In genomic region chr11:70871766-70872330, GRCm38 (mm10) we compare ENCODE assay signal across 11 mouse cellular contexts. TPM values are rescaled to one million over a fixed set of nuclear protein-coding genes. Genes with fewer than 3 reads are reported as not detected.
DNase-seq lines count a peak whose midpoint lies in the region; ATAC-seq and TF ChIP-seq lines count a peak whose summit lies in the region.
"Had no signal": no experiment of that assay in that cellular context is flagged by ENCODE, and none has a peak within 500 bp of the region (broad histone marks: within the 10 kb centered on the region; RNA-seq: fewer than 3 reads in every experiment).

No protein-coding gene starts in this region.

- H3K4me1 ChIP-seq in liver, adult 2 months (ENCODE audit: control insufficient read depth, insufficient read depth, low read length): peaks cover 32% of the 10 kb centered on the region
- H3K4me1 ChIP-seq in liver, embryonic 11.5 days (replicated peaks; ENCODE audit: control insufficient read depth, insufficient read depth, low read length): peaks cover 7% of the 10 kb centered on the region
- H3K4me1 ChIP-seq: limb, embryonic 10.5 days had no signal

- peaks cover 33% of the 10 kb centered on the region for H3K79me2 ChIP-seq in liver, adult 2 months (ENCODE audit: control insufficient read depth, insufficient read depth, low read length)

- intact Hi-C loops in heart, postnatal 36 days (cut with DNase I): no loop called here

- no peak for TF ChIP-seq POLR2A in liver, adult 2 months (IDR thresholded peaks at IDR 0.05; ENCODE audit: extremely low read depth, insufficient read depth, low read length)

- H3K4me2 ChIP-seq in liver, embryonic 11.5 days: no peak overlapping the region

- TF ChIP-seq CTCF in liver, adult 2 months (IDR thresholded peaks at IDR 0.05; ENCODE audit: low read depth, low read length): no peak

- H3K36me3 ChIP-seq in liver, adult 2 months (ENCODE audit: control insufficient read depth, insufficient read depth, low read length): peaks cover 5% of the 10 kb centered on the region
- H3K36me3 ChIP-seq in liver, embryonic 11.5 days (ENCODE audit: control insufficient read depth, insufficient read depth, low read length): no peaks in the 10 kb centered on the region
- H3K36me3 ChIP-seq: limb, embryonic 10.5 days had no signal

- no peak overlapping the region for H3K9ac ChIP-seq in liver, adult 2 months (ENCODE audit: low read depth, low read length)
- H3K9ac ChIP-seq in liver, embryonic 11.5 days (ENCODE audit: low read depth, low read length): no peak overlapping the region

- no peak for ATAC-seq in liver, embryonic 11.5 days (replicated peaks; ENCODE audit: low FRiP score)
- ATAC-seq in granulocyte monocyte progenitor cell, adult 5-6 weeks (replicated peaks; ENCODE audit: poor library complexity, severe bottlenecking): no peak
- ATAC-seq in megakaryocyte progenitor cell, adult 5-6 weeks (replicated peaks; ENCODE audit: poor library complexity): no peak
- ATAC-seq: forebrain, embryonic 16.5 days; inflammation-experienced regulatory T-cells, adult 6 months had no signal

- H3K4me3 ChIP-seq in liver, adult 2 months (ENCODE audit: insufficient read depth, low read depth, low read length): no peak overlapping the region
- H3K4me3 ChIP-seq in liver, embryonic 11.5 days (ENCODE audit: low read depth, low read length): no peak overlapping the region
- H3K4me3 ChIP-seq: limb, embryonic 10.5 days had no signal

- peak; percentile 87 to 93 for DNase-seq in adrenal gland, adult (ENCODE audit: inconsistent age in 2 of 2, low spot score in 1 of 2)
- no peak for DNase-seq in adrenal gland, postnatal 4 days (ENCODE audit: low spot score in 2 of 2)
- peak; percentile 86 for DNase-seq in liver, adult 2 months (ENCODE audit: extremely low read depth, low read depth, low spot score)
- DNase-seq in liver, embryonic 11.5 days (ENCODE audit: low spot score): no peak
- peak; percentile 20 to 45 for DNase-seq in heart, postnatal 36 days
- peak; percentile 21 for DNase-seq in ovary, postnatal 14 days (ENCODE audit: low spot score)

- no peak overlapping the region for H3K27ac ChIP-seq in liver, adult 2 months (replicated peaks; ENCODE audit: insufficient read depth, low read depth, low read length)
- no peak overlapping the region for H3K27ac ChIP-seq in liver, embryonic 11.5 days (ENCODE audit: low read depth, low read length)
- H3K27ac ChIP-seq: limb, embryonic 10.5 days had no signal

- 38% methylated on average over 3 of the region's 3 CpGs for WGBS in liver, adult 2 months
- WGBS in liver, embryonic 11.5 days: 87% methylated on average over 3 of the region's 3 CpGs

- H3K27me3 ChIP-seq in liver, adult 2 months (ENCODE audit: control insufficient read depth, insufficient read depth, low read length): no peaks in the 10 kb centered on the region
- no peaks in the 10 kb centered on the region for H3K27me3 ChIP-seq in liver, embryonic 11.5 days (replicated peaks; ENCODE audit: control insufficient read depth, insufficient read depth, low read length)

- no peaks in the 10 kb centered on the region for H3K9me3 ChIP-seq in liver, embryonic 11.5 days (ENCODE audit: control insufficient read depth, low read length)
- H3K9me3 ChIP-seq: limb, embryonic 10.5 days had no signal

RNA-seq across cellular contexts. Expression of gene Rabep1, which starts 27.3 kb away (rescaled TPM):
- total RNA-seq in adrenal gland, postnatal 4 days (2021): 10 to 100 TPM; 95.2 to 96.0 TPM
- 27.9 and 29.1 TPM in 2 replicates for total RNA-seq in liver, adult 2 months (2014; rRNA removed)
- 3.3 and 3.5 TPM in 2 replicates for polyA plus RNA-seq in liver, adult 2 months (2012; rRNA removed)
- 25.7 and 28.9 TPM in 2 replicates for polyA plus RNA-seq in liver, embryonic 11.5 days (2014; fragmentation: Nextera tagmentation; extraction: Ambion mirVana)
- total RNA-seq in heart, postnatal 36 days (2021): 10 to 100 TPM; 35.9 to 36.5 TPM
- total RNA-seq in granulocyte monocyte progenitor cell, adult 5-6 weeks (2014; fragmentation: Nextera tagmentation): 20.4 and 22.5 TPM in 2 replicates
- total RNA-seq in granulocyte monocyte progenitor cell, adult 5-6 weeks (2017): 32.1 and 36.9 TPM in 2 replicates
- 19.5 and 28.2 TPM in 2 replicates for total RNA-seq in megakaryocyte progenitor cell, adult 5-6 weeks (2015)
- 30.8 and 52.6 TPM in 2 replicates for total RNA-seq in megakaryocyte progenitor cell, adult 5-6 weeks (2017)

RNA-seq across cellular contexts. Expression of gene Scimp, which starts 59.5 kb away (rescaled TPM):
- under 1 TPM; 0.48 to 0.68 TPM for total RNA-seq in adrenal gland, postnatal 4 days (2021)
- 1.7 and 1.9 TPM in 2 replicates for total RNA-seq in liver, adult 2 months (2014; rRNA removed)
- 0.93 and 2.0 TPM in 2 replicates for polyA plus RNA-seq in liver, adult 2 months (2012; rRNA removed)
- 0.30 and 0.82 TPM in 2 replicates for polyA plus RNA-seq in liver, embryonic 11.5 days (2014; fragmentation: Nextera tagmentation; extraction: Ambion mirVana)
- total RNA-seq in heart, postnatal 36 days (2021): under 1 TPM; 0.47 to 0.89 TPM
- total RNA-seq in granulocyte monocyte progenitor cell, adult 5-6 weeks (2014; fragmentation: Nextera tagmentation): not detected in 2 replicates
- not detected in 2 replicates for total RNA-seq in granulocyte monocyte progenitor cell, adult 5-6 weeks (2017)
- 0.37 TPM in 1 of 2 replicates, not detected in the other for total RNA-seq in megakaryocyte progenitor cell, adult 5-6 weeks (2015)
- total RNA-seq in megakaryocyte progenitor cell, adult 5-6 weeks (2017): not detected in 2 replicates
- polyA plus RNA-seq: forebrain, embryonic 16.5 days had no signal

Comparison
In these comparisons a context has a peak if more than half of its experiments do, and no peak if none do; other contexts are left out.
1. DNase-seq: peak in adrenal gland, adult (2 of 2), liver, adult 2 months (single experiment), heart, postnatal 36 days (2 of 2) and ovary, postnatal 14 days (single experiment); none in adrenal gland, postnatal 4 days (0 of 2) and liver, embryonic 11.5 days (single experiment).